Mouse (Mus musculus) skeletal muscle tissue, adult 2 months (tissue): ENCODE data around the gene Snrnp25.

Experiments
- DNase-seq: peaks from one replicate; pipeline ENCODE4 v3.0.0-alpha.2; 2012; ENCODE audit warnings: low read depth, low spot score

Gene Snrnp25

GRCm38 (mm10) chr11:32224468-32225139, 19.4 kb downstream of the Snrnp25 start:
- DNase-seq, result peak; percentile 85

- peak; percentile 35 for DNase-seq
Measured at GRCm38 (mm10) chr11:32225222-32226104, 20.2 kb downstream of the Snrnp25 start.

GRCm38 (mm10) chr11:32226124-32226871, 21.1 kb downstream of the Snrnp25 start, which contains the start of gene Mpg:
Mpg (plus strand) TSS chr11:32226505.
- DNase-seq, result peak; percentile 89

- DNase-seq, result no peak
Measured at GRCm38 (mm10) chr11:32227041-32227440, 21.8 kb downstream of the Snrnp25 start.

DNA sequence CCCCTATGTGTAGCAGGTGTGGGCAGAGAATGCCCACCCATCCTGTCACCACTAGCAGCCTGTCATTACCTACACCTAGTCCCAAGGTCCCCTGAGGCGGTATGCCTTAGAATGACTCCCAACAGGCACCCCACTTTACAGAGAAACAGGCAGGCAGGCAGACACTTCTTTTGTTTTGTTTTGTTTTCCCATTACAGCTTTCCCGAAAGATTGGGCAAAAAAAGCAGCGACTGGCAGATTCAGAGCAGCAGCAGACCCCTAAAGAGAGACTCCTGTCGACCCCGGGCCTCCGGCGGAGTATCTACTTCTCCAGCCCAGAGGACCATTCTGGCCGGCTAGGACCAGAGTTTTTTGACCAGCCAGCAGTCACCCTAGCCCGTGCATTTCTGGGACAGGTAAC, 22.3 kb downstream of the Snrnp25 start:
- no peak for DNase-seq

- DNase-seq, result no peak
Measured at GRCm38 (mm10) chr11:32228292-32228845, 23.2 kb downstream of the Snrnp25 start.

DNA sequence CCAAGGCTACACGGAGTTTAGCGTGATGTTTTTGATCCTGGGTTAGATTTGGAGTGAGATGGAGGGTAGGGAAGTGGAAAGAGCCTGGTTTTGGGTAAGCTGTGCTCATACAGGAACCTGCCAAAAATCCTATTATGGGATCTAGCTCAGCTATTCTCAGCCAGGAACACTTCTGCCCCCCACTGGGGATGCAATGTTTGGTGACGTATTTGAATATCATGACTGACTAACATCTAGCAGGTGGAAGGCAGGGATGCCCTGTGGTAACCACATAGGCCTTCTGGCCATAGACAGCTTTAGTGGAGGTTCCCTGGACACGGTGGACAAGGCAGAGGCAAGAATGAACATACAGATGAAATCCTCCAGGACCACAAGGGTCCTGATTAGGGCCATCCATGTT, 25.0 kb downstream of the Snrnp25 start:
- no peak for DNase-seq

- no peak for DNase-seq
Measured at GRCm38 (mm10) chr11:32231125-32231524, 25.9 kb downstream of the Snrnp25 start.

GRCm38 (mm10) chr11:32232848-32233247, 27.6 kb downstream of the Snrnp25 start:
- no peak for DNase-seq

DNA sequence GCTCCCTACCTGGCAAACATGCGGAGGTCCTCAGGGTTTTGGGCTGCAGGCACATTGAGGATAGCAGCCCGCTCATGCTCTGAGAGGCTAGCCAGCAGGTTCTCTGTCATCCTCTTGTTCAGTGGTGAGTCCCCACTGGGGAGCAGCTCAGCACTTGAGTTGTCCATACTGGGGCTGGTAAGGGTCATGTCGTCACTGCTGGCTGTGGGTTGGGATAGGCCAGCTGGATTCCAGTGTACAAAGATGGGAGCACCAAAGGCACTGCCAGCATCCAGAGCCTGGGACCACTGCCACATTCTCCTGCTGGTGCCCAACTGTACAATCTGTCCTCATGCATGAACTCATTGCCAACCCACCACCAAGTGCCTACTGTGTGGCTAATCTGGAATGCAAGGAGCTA, 28.7 kb downstream of the Snrnp25 start:
- no peak for DNase-seq

DNA sequence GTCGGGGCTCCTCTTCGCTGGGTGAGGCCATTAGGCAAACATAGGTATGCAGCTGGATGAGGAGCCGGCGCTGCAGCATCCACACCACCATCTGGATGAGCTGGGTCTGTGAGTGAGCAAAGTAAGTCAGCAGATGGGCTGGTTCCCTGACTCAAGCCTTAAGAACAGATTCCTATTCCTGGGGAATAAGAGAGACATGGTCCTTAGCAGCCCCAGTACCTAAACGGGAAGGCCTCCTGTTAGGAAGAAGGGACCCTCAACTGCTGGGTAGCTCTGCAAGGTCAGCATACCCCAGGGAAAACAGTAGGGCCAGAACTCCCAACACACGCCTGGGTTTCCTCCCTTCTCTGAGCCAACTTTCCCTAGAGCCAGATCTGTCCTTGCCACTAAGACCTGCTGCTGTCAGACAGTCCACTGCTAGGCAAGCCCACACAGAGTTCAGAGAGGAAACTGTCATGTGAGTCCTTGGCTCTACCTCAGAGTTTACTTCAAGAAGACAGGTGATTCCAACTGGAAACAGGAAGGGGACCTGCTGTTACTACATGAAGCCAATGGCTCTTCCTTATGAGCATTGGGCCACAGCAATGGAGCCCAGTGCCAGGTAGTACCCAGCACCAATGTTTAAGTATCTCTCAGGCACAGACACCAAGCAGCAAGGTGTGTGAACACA, 29.7 kb downstream of the Snrnp25 start:
- no peak for DNase-seq

DNA sequence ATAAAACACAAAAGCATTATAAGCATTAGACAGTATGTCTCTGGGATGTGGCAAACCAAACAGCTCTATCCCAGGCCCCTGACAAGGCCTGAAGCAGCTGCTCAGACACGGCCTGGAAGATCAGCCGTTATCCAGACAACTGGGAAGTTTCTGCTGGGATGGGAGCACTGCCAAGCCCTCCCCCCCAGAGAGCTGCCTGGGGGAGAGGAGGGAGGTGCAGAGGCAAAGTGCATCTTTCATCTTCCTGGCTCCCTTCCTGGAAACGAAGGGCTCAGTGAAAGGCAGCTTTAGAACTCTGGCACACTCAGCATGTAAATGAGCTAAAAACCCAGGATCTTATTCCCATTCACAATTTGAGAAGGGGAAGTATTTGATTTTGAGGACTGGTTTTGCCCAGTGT, 30.4 kb downstream of the Snrnp25 start:
- DNase-seq, result peak; percentile 72

GRCm38 (mm10) chr11:32236132-32236531, 30.9 kb downstream of the Snrnp25 start:
- no peak for DNase-seq

DNA sequence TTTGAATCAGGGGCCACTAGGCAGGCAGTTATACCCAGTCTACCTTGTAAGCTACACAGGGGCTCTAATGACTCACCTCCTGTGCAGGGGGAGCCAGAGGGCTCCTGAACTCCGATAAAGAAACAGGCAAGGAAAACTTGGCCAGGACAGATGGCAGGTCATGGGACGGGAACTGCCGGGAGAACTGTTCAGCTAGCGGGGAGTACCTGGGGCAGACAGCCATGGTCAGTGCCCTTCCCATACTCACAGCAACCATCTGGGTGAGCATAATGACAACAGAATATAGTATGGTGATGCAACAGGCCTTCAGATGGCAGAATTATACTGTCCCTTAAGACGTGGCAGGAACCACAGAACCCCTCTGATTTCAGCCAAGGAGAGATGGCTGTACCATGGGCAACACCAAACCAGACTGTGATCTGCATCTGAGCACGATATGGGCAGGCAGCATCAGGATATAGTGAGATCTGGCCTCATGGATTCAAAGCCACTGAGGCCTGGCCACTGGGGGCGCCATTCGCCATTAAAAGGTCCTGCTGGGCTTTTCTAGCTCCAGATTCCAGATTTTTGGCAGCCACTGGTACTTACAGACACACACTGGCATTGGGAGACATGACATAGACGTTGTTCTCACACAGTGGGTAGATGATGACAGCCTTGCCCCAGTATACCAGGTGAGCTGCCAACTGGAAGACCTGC, 31.6 kb downstream of the Snrnp25 start:
- no peak for DNase-seq

DNA sequence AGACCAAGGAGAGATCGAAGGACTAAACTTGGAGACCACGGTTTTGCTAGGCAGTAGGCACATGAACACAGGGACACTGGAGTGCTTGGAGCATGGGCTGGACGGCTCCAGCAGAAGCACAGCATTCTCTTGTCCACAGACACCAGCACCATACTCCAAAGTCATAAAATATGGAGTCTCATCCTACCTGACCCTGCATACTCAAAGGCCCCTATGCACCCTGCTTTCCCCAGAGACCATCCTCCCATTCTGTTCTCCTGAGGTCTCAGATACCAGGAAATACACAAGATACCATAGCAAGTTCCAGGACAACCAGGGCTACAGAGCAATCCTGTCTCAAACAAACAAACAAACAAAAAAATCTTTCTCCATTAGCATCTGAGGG, 32.2 kb downstream of the Snrnp25 start:
- DNase-seq, result no peak

DNA sequence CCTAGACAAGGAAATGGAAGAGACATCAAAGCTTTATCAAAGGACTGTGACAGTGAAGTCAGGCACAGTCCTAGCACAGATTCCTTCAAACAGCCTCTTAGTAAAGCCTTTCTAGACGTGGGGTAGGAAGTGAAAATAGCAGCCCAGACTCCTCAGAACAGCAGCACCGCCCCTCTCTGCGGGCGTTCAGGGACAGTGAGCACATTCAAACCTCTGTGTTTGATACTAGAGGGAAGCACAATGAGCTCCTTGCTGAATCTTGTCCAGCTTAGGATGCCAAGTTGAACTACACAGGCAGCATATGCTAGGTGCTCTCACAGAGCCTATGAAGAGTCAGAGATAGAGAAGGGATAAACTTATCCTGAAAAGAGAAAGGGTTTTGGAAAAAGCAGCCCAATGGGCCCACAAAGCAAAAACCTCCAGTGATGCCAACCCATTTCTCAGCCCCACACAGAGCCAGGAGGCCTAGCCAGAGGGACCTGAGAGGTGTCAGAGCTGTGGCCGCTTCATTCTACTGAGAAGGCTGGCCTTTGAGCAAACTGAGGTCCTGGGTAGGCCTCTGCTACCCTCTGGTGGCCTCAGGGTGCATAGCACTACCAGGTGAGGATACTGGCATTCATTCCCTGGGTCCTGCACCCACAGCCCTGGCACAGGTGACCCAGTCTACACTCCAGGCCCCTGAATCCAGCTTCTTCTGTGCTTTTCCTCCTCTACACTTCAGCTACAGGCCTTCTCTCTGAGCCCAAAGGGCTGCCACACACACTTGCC, 33.1 kb downstream of the Snrnp25 start:
- DNase-seq, result peak; percentile 55

DNA sequence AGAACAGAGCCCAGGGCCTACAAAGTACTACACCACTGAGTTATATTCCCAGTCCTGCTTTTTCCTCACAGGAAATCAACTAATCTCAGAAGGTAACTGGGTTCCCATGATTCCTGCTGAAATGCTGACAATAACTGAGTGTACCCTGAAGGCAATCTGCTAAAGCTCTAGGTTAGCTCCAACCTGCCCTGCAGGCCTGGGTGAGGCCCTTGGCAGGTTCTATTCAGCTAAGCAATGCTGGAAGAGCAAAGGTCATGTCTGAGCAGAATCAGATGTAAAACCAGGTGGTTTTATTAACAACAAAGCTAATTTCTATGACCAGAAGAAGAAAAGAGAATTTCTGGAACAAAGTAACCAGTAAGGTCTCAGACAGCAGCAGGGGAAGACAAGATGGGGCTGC, 36.2 kb downstream of the Snrnp25 start:
- DNase-seq, result no peak

GRCm38 (mm10) chr11:32242209-32242608, 37.0 kb downstream of the Snrnp25 start:
- no peak for DNase-seq

GRCm38 (mm10) chr11:32243205-32243955, 38.2 kb downstream of the Snrnp25 start:
- no peak for DNase-seq
